Mouse (Mus musculus): ENCODE measurements around the gene S100a14. TPM values are rescaled to one million over a fixed set of nuclear protein-coding genes. Genes with fewer than 3 reads are reported as not detected.

S100a14 gene
- polyA plus RNA-seq (2011; ENCODE audit: insufficient read depth, insufficient read length, low replicate concordance, missing spikeins) = not detected in 2 replicates

DNA sequence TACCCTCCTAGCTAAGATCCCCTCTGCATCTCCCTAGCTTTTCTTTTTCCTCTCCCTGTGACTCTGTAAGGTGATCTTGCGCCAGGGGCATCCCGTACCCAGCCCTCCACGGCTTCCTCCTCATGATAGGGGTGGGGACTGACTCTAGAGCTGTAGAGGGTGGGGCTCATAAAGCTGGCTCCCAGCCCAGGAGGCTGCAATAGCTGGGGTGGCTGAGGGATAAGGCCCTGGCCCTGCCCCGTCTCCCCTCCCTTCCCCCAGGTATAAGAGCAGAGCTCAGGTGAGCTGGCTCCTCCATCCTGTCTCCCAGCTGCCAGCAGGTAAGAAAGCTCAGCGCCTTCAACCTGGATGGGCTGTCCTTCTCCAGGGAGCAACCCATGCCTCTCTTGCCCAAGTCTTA lies at the start of gene S100a14:
Gene S100a14, plus strand, starts transcription at position 277 of the 400 bp plus-strand sequence.
- 36% methylated on average over 5 of the region's 5 CpGs for WGBS
- H3K4me3 ChIP-seq (replicated peaks; ENCODE audit: control insufficient read depth, low read depth, low read length) = no peak within 1 kb of the TSS
- TF ChIP-seq POLR2A (IDR thresholded peaks at IDR 0.05; ENCODE audit: borderline replicate concordance, control insufficient read depth, low read depth, low read length) (no peak), CTCF (IDR thresholded peaks at IDR 0.05; ENCODE audit: control insufficient read depth, insufficient read depth, low read length) (no peak)
- no peaks in the 10 kb centered on the region for H3K4me1 ChIP-seq (ENCODE audit: control insufficient read depth, insufficient read depth, low read length)
- H3K27ac ChIP-seq (ENCODE audit: control insufficient read depth, insufficient read depth, low read depth, low read length, poor library complexity) = no peak within 1 kb of the TSS

DNA sequence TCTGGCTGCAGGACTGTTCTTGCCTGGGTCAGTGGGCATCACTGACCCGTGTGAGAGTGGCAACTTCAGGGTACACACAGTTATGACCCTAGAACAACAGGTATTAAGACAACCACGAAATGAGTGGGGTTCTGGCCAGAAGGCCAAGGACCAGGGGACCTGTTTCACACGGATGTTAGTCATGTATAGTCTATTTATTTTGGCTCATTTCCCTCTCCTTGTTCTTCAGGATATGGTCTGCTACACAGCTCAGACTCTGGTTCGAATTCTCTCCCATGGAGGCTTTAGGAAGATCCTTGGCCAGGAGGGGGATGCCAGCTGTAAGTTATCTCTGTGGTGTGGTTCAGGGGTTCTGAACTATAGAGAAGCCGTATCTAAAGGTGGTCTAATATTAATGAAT lies 39.7 kb upstream of the S100a14 start:
- Histone ChIP-seq H3K27ac (ENCODE audit: control insufficient read depth, insufficient read depth, low read depth, low read length, poor library complexity) (no peak overlapping the region), H3K4me3 (replicated peaks; ENCODE audit: control insufficient read depth, low read depth, low read length) (no peak overlapping the region), H3K4me1 (ENCODE audit: control insufficient read depth, insufficient read depth, low read length) (no peaks in the 10 kb centered on the region)
- WGBS = 83% methylated on average over 5 of the region's 5 CpGs
- TF ChIP-seq POLR2A (IDR thresholded peaks at IDR 0.05; ENCODE audit: borderline replicate concordance, control insufficient read depth, low read depth, low read length) = no peak
- no peak for TF ChIP-seq CTCF (IDR thresholded peaks at IDR 0.05; ENCODE audit: control insufficient read depth, insufficient read depth, low read length)

- no peak overlapping the region for H3K27ac ChIP-seq (ENCODE audit: control insufficient read depth, insufficient read depth, low read depth, low read length, poor library complexity)
- no peak overlapping the region for H3K4me3 ChIP-seq (replicated peaks; ENCODE audit: control insufficient read depth, low read depth, low read length)
- no peak for TF ChIP-seq CTCF (IDR thresholded peaks at IDR 0.05; ENCODE audit: control insufficient read depth, insufficient read depth, low read length)
- 89% methylated on average over 6 of the region's 6 CpGs for WGBS
- no peaks in the 10 kb centered on the region for H3K4me1 ChIP-seq (ENCODE audit: control insufficient read depth, insufficient read depth, low read length)
Observed at GRCm38 (mm10) chr3:90488576-90488975, 38.1 kb upstream of the S100a14 start.

- peak; percentile 63; the same call in 1 of the 2 replicates for TF ChIP-seq POLR2A (IDR thresholded peaks at IDR 0.05; ENCODE audit: borderline replicate concordance, control insufficient read depth, low read depth, low read length)
- TF ChIP-seq CTCF (IDR thresholded peaks at IDR 0.05; ENCODE audit: control insufficient read depth, insufficient read depth, low read length) = peak; percentile 85
- WGBS = under 1% methylated on average over 37 of the region's 37 CpGs
- H3K27ac ChIP-seq (ENCODE audit: control insufficient read depth, insufficient read depth, low read depth, low read length, poor library complexity) = peak within 1 kb of the TSS; percentile 92
- H3K4me3 ChIP-seq (replicated peaks; ENCODE audit: control insufficient read depth, low read depth, low read length) = peak within 1 kb of the TSS; percentile 91
- no peaks in the 10 kb centered on the region for H3K4me1 ChIP-seq (ENCODE audit: control insufficient read depth, insufficient read depth, low read length)
Observed at GRCm38 (mm10) chr3:90490696-90491256, 35.9 kb upstream of the S100a14 start, which contains the start of gene Snapin. Gene Snapin (minus strand): TSS chr3:90491033.

DNA sequence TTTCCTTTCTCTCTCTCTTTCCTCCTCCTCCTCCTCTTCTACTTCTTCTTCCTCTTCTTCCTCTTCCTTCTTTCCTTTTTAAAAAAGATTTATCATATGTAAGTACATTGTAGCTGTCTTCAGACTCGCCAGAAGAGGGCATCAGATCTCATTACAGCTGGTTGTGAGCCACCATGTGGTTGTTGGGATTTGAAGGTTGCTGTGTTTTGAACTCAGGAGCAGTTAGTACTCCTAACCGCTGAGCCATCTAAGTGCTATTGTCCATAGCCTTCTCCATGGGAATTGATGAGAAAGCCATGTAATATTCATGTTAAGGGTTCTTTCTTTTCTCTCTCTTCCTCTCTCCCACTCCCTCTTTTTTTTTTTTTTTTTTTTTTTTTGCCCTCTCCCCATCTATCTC lies 35.3 kb upstream of the S100a14 start:
- TF ChIP-seq CTCF (IDR thresholded peaks at IDR 0.05; ENCODE audit: control insufficient read depth, insufficient read depth, low read length) = no peak
- no peak for TF ChIP-seq POLR2A (IDR thresholded peaks at IDR 0.05; ENCODE audit: borderline replicate concordance, control insufficient read depth, low read depth, low read length)
- WGBS = 33% methylated on average over 2 of the region's 2 CpGs
- Histone ChIP-seq H3K4me3 (replicated peaks; ENCODE audit: control insufficient read depth, low read depth, low read length) (no peak overlapping the region), H3K27ac (ENCODE audit: control insufficient read depth, insufficient read depth, low read depth, low read length, poor library complexity) (no peak overlapping the region), H3K4me1 (ENCODE audit: control insufficient read depth, insufficient read depth, low read length) (no peaks in the 10 kb centered on the region)

GRCm38 (mm10) chr3:90493831-90494540 lies 32.7 kb upstream of the S100a14 start:
- H3K4me1 ChIP-seq (ENCODE audit: control insufficient read depth, insufficient read depth, low read length) = no peaks in the 10 kb centered on the region
- no peak overlapping the region for H3K27ac ChIP-seq (ENCODE audit: control insufficient read depth, insufficient read depth, low read depth, low read length, poor library complexity)
- WGBS = 82% methylated on average over 4 of the region's 4 CpGs
- H3K4me3 ChIP-seq (replicated peaks; ENCODE audit: control insufficient read depth, low read depth, low read length) = no peak overlapping the region
- TF ChIP-seq POLR2A (IDR thresholded peaks at IDR 0.05; ENCODE audit: borderline replicate concordance, control insufficient read depth, low read depth, low read length) (no peak), CTCF (IDR thresholded peaks at IDR 0.05; ENCODE audit: control insufficient read depth, insufficient read depth, low read length) (no peak)

DNA sequence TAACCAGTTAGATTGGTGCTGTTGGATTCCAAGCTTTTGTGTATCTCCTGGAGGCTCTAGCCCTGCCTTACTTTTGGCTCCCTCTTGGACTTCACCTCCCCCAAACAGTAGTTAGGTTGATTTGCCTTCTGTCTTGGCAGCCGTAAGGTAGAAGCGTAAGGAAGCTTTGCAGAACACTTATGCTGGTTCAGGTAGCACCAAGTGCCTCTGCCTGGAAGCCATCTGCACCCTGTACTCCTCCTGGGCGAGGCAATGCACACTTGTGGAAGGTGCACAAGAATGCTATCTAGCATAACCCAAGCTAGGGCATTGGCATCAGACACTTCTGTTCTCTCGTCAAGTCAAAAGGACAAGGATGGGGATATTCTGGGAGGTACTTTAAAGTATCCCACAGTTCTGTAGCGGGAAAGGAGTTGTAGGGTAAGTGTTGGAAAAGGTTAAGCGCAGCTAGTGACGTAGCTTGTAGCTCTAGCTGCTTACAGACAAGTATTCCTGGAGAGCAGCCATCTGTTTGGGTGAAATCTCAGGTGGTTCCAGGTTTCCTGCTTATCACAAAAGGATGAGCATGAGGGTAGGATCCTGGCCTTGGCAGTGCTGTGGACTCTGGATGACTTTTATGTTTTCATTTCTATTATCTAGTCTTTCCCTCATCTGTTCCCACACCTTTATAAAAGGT lies 30.7 kb upstream of the S100a14 start:
- TF ChIP-seq CTCF (IDR thresholded peaks at IDR 0.05; ENCODE audit: control insufficient read depth, insufficient read depth, low read length) (no peak), POLR2A (IDR thresholded peaks at IDR 0.05; ENCODE audit: borderline replicate concordance, control insufficient read depth, low read depth, low read length) (no peak)
- Histone ChIP-seq H3K4me1 (ENCODE audit: control insufficient read depth, insufficient read depth, low read length) (no peaks in the 10 kb centered on the region), H3K4me3 (replicated peaks; ENCODE audit: control insufficient read depth, low read depth, low read length) (no peak overlapping the region), H3K27ac (ENCODE audit: control insufficient read depth, insufficient read depth, low read depth, low read length, poor library complexity) (no peak overlapping the region)
- WGBS = 90% methylated on average over 7 of the region's 7 CpGs

- Histone ChIP-seq H3K4me1 (ENCODE audit: control insufficient read depth, insufficient read depth, low read length) (no peaks in the 10 kb centered on the region), H3K4me3 (replicated peaks; ENCODE audit: control insufficient read depth, low read depth, low read length) (no peak overlapping the region), H3K27ac (ENCODE audit: control insufficient read depth, insufficient read depth, low read depth, low read length, poor library complexity) (no peak overlapping the region)
- TF ChIP-seq CTCF (IDR thresholded peaks at IDR 0.05; ENCODE audit: control insufficient read depth, insufficient read depth, low read length) = no peak
- TF ChIP-seq POLR2A (IDR thresholded peaks at IDR 0.05; ENCODE audit: borderline replicate concordance, control insufficient read depth, low read depth, low read length) = no peak
Observed at GRCm38 (mm10) chr3:90497597-90497996, 29.1 kb upstream of the S100a14 start.
